Mouse (Mus musculus) adrenal gland, postnatal 14 days (tissue): ENCODE data around the gene Drd4. TPM values are rescaled to one million over a fixed set of nuclear protein-coding genes. Genes with fewer than 3 reads are reported as not detected.
A peak's percentile ranks its signal among the peaks of the same experiment; 100 is the strongest.

ENCODE experiments used
- DNase-seq: peaks from one replicate; pipeline ENCODE4 v3.0.0; 2021; ENCODE audit warnings: mixed read lengths
- total RNA-seq: library from RNA; stranded (reverse); gene quantifications from 2 replicates; pipeline ENCODE4 v1.2.3, GENCODE M21; 2021

Drd4 gene
- total RNA-seq, 1 experiment from 2014 or later: 2.3 TPM

DNA sequence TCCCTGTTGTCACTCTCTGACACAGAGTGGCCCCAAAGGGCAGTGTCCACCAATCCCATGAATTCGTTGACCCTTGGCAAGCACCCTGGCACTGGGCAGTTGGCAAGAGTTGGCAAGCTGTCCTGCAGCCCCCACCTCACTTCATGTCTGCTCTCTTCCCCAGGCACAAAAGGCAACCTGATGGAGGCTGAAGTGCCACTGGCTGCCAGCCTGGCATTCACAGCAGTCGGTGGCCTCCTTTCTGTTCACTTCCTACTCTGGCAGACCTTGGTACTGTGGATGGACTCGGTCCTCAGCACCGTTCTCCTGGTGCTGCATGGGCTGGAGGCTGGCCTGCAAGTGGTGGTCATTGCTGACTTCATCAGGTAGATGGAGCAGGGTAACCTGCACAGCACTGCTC lies 43.9 kb downstream of the Drd4 start:
- DNase-seq: no peak

DNA sequence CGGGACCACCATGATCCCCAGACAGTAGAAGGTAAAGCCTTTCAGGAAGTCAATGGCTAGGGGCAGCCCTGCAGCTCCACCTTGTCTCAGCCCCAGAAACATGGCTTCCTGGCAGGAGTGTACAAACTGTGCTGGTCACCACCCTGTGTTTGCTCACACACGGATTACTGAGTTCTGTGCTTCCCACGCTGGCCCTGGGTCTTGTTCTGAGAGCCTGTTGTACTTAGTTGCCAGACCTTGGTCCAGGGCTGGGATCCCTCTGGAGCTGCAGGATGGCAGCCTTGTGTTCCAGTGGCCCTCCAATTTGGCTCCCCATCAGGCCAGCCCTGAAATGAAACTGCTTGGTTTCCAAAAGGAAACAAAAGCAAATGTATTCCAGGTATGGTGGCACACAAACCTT lies 44.5 kb downstream of the Drd4 start:
- DNase-seq: no peak

DNA sequence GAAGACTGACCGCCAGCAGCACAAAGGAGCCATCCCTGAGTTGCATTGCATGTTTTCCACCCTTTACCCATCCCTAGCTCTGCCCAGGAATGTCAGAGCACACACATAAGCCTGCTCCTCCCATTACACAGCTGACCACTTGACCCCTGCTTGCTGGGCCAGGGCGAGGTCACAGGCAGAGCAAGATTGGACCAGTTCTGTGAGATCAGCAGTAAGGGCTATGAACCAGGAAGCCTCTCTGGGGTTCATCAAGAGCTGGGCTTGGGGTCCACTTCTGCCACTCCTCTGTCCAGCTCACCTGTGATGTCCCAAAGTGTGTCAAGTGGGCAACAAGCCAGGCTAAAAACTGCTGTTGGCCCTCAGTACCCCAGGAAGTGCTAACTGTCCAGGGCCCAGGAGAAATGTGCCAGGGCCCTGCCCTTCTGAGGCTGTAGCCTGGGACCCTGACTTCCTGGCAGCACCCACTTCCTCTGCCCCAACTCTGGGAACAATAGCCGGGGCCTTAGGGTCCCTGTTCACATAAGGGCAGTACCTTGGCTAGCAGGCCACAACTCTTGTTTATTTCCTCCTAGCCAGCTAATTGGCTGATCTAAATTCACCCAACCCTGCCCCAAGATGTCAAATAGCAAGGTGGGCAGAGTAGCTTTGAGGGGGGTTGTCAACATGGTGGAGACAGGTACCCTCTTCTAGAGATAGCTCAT lies 46.1 kb downstream of the Drd4 start:
- no peak for DNase-seq

GRCm38 (mm10) chr7:141338576-141339131 lies 46.8 kb downstream of the Drd4 start, which contains the start of gene Eps8l2:
Eps8l2 (plus strand) TSS chr7:141338880.
- peak; percentile 54 for DNase-seq

DNA sequence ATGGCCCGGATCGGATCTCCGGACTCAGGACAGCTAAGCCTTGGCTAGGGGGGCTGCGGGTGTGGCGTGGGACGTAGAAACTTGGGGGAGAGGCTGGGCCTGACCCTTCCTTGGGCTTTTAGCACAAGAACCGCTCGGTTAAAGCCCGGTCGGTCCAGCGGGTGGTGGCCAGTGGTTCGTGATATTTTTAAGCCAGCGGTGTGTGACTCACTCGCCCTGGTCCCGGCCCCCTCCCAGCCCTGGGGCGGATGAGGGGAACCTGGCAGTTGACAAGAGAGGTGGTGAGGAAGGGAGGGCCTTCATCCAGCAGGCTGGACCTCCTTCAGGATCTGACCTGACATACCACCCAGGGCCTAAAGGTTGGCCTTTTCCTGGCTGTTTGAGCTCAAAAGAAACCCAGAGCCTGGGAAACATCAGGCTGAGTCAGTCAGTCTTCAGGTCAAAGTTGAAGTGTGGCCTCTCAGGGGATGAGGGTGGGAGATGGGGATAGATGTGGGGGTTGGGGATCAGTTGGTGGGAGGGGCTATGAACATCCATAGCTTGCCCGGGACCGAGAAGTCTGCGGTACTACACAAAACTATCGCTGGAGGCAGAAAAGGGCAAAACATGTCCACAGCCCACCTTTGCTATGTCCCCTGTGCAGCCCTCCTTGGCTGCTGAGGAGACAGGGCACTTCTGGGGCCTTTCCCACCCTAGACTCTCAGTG lies 47.6 kb downstream of the Drd4 start:
- no peak for DNase-seq

DNA sequence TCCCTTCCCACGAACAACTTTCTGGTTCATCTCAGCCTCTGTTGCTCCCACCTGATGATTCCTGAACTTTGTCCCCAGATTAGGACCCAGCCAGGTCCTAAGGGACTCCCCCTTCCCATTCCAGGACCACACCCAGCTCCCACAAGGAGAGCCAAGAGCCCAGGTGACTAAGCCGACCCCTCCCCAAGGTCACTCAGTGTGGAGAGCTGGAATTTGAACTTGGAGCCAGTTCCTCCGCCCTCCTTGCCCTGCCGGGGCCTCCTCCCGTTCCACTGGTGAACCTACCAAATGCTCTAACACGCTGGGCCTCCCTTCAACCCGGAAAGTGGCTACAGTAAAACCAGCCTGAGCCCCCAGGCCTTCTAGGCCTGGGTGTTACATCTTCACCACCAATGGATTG lies 48.2 kb downstream of the Drd4 start:
- DNase-seq: no peak

DNA sequence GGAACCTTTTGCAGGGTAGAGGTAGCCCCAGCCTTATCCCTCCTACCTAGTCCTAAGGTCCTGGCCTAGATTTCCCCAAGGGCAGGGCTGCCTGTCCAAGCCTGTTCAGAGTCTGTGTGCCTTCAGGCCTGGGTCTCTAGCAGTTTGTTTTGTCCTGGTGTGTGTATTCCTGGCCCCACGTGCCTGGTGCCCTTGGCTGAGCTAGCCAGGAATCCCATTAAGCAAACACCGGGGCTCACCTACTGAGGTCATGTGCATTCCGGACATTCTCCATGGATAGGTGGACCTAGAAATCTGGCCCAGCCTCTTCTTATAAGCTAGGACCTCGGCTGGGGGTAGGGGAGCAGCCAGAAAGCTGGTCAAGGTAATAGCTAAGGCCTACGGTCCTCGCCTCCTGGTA lies 48.7 kb downstream of the Drd4 start:
- DNase-seq: no peak

DNA sequence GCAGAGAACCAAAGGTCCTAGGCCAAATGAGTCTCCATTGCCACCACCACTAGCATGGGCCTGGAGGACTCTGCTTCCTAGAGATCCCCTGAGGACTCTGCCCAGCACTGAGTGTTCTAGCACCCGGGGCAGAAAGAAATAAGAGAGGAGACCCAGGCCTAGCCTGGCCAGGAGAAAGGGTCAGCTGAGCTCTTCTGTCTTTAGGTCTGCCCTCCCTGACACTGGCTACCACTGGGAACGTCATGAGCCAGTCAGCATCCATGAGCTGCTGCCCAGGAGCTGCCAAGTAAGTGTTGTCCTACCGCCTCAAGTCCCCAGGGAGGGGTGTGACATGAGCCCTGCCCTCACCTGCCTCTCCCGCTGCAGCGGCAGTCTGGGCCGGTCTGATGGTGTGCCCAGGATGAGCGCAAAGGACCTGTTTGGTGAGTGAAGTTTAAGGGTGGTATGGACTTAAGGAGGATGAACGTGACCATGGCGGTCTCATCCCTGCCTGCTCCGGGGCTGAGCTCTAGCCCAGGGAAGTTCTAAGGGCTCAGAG lies 50.0 kb downstream of the Drd4 start:
- DNase-seq: no peak

DNA sequence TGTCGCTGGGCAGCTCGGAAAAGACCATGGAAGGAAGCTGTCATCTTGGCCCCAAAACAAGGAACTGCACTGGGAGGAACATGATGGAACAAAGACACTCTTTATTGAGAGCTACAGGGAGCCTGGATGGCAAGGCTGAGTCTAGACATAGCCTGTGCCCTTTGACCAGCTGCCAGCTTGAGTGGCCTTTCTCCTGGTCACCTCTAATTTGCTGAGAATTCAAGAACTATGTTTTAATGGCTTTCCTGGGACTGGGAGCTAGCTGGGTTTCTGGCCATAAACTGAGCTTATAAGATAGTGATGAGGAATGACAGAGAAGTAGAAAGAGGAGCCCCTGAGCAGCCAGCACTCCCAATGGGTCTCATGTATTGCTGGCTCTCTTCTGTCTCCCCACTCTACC lies 51.4 kb downstream of the Drd4 start:
- DNase-seq: no peak

DNA sequence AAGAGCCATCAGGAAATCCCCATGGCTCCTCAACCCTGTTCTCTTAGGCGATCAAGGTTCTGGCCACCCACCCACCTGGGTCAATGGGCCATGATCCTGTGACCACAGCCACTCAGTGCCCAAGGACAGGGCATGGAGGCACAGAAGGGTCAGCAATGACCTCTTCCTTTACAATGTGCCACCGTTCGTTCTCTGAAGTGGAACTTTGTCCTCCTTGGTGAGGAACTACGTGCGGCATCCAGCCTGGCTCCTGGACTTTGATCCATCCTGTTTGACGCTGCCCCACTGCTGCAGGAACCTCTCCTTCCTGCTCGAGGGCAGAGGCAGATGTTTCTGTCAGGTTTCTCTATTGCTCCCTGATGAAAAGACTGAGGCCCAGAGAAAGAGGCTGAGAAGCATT lies 51.9 kb downstream of the Drd4 start:
- no peak for DNase-seq

DNA sequence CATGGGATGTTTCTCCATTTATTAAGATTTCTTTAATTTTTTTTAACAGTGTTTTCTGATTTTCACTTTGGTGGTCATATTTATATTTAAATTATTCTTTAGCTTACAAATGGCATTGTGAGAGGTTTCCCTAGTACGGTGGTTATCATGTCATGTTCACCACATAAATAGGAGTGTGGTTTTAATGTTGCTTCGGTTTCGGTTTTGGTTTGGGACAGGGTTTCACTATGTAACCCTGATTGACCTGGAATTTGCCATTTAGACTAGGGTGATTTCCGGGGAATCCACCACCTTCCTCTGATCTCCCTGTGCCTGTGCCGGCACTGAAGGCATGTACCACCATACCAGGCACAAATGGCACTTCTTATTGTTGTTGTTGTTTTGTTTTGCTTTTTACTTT lies 53.0 kb downstream of the Drd4 start:
- DNase-seq: no peak

Other genes with a start within 250 kb of the Drd4 start
- 1.4 and 2.7 TPM in 2 replicates for gene B4galnt4, start 230.9 kb upstream of the Drd4 start, total RNA-seq
- gene Pkp3, start 213.8 kb upstream of the Drd4 start, total RNA-seq: 0.96 and 3.5 TPM in 2 replicates
- 7.5 and 10.0 TPM in 2 replicates for gene Sigirr, start 191.4 kb upstream of the Drd4 start, total RNA-seq
- gene Ano9, start 174.2 kb upstream of the Drd4 start, total RNA-seq: 0.22 and 0.38 TPM in 2 replicates
- 46.2 and 49.6 TPM in 2 replicates for gene Ptdss2, start 169.6 kb upstream of the Drd4 start, total RNA-seq
- gene Rnh1, start 119.1 kb upstream of the Drd4 start, total RNA-seq: 186 and 200 TPM in 2 replicates
- gene Hras, start 98.0 kb upstream of the Drd4 start, total RNA-seq: 81.7 and 83.6 TPM in 2 replicates
- gene Lrrc56, start 97.8 kb upstream of the Drd4 start, total RNA-seq: 7.6 and 9.6 TPM in 2 replicates
- 0.26 and 0.34 TPM in 2 replicates for gene Lmntd2, start 77.9 kb upstream of the Drd4 start, total RNA-seq
- gene Rassf7, start 76.1 kb upstream of the Drd4 start, total RNA-seq: 4.9 and 5.2 TPM in 2 replicates
- gene Phrf1, start 63.2 kb upstream of the Drd4 start, total RNA-seq: 78.2 and 80.2 TPM in 2 replicates
- 5.2 and 7.7 TPM in 2 replicates for gene Irf7, start 25.5 kb upstream of the Drd4 start, total RNA-seq
- gene Cdhr5, start 15.2 kb upstream of the Drd4 start, total RNA-seq: 8.0 and 10.6 TPM in 2 replicates
- 2.3 and 3.2 TPM in 2 replicates for gene Sct, start 12.9 kb upstream of the Drd4 start, total RNA-seq
- 32.5 and 41.2 TPM in 2 replicates for gene Deaf1, start 35.7 kb downstream of the Drd4 start, total RNA-seq
- 22.9 and 25.6 TPM in 2 replicates for gene Tmem80, start 35.7 kb downstream of the Drd4 start, total RNA-seq
- 5.1 and 5.5 TPM in 2 replicates for gene Eps8l2, start 46.9 kb downstream of the Drd4 start, total RNA-seq
- 479 and 481 TPM in 2 replicates for gene Taldo1, start 100.2 kb downstream of the Drd4 start, total RNA-seq
- 22.5 and 36.2 TPM in 2 replicates for gene Gatd1, start 122.1 kb downstream of the Drd4 start, total RNA-seq
- 1.0 and 3.6 TPM in 2 replicates for gene Cend1, start 137.5 kb downstream of the Drd4 start, total RNA-seq
- gene Slc25a22, start 145.9 kb downstream of the Drd4 start, total RNA-seq: 87.0 and 91.0 TPM in 2 replicates
- 3.5 and 5.9 TPM in 2 replicates for gene Pidd1, start 152.0 kb downstream of the Drd4 start, total RNA-seq
- gene Rplp2, start 155.4 kb downstream of the Drd4 start, total RNA-seq: 908 and 1,128 TPM in 2 replicates
- gene Pnpla2, start 163.2 kb downstream of the Drd4 start, total RNA-seq: 1,289 and 1,648 TPM in 2 replicates
- 14.2 and 23.2 TPM in 2 replicates for gene Cracr2b, start 169.1 kb downstream of the Drd4 start, total RNA-seq
- gene Cd151, start 175.4 kb downstream of the Drd4 start, total RNA-seq: 199 and 204 TPM in 2 replicates
- gene Polr2l, start 183.1 kb downstream of the Drd4 start, total RNA-seq: 74.5 TPM in 2 replicates
- gene Tspan4, start 183.2 kb downstream of the Drd4 start, total RNA-seq: 49.4 and 58.4 TPM in 2 replicates
- gene Chid1, start 247.9 kb downstream of the Drd4 start, total RNA-seq: 46.5 and 49.7 TPM in 2 replicates